Mouse (Mus musculus): ENCODE measurements at regions not wholly inside any gene's neighbourhood (a gene's known extent, or its start where the extent isn't known, plus 50 kb on each side); places are given as distances from the start of the nearest gene placed in this dataset.

DNA sequence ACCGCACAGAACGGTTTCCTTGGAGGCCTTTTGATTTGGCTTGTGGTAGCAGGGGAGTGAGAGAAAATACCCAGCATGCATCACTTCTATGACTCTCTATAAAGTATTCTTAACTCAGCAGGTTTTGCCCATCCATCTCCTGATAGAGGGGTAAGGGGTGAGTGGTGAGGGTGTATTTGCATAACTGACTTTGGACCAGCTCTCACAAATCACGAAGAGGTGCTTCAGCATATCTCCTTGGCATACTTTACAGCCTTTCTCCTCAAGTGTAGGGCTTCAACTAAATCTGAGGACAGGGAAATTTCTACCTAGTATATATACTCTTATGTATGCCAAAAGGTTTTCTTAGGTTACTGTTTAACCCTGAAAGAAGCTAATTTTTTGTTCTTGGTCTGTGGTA lies 273.4 kb downstream of the Tdrd3 start:
- no peaks in the 10 kb centered on the region for H3K4me1 ChIP-seq (replicated peaks; ENCODE audit: low read depth, low read length)
- TF ChIP-seq CTCF (conservative IDR thresholded peaks at IDR 0.05; ENCODE audit: low read length) (no peak), POU5F1 (IDR thresholded peaks at IDR 0.05; ENCODE audit: borderline replicate concordance, low read length) (no peak), NANOG (IDR thresholded peaks at IDR 0.05; ENCODE audit: borderline replicate concordance, low read length) (no peak)
- H3K4me3 ChIP-seq (replicated peaks; ENCODE audit: low read length) = no peak overlapping the region
- no peaks in the 10 kb centered on the region for H3K9me3 ChIP-seq (ENCODE audit: low read length)
- no peaks in the 10 kb centered on the region for H3K27me3 ChIP-seq (ENCODE audit: insufficient read depth, low read length)
- no peaks in the 10 kb centered on the region for H3K36me3 ChIP-seq (ENCODE audit: insufficient read depth, low read length)

DNA sequence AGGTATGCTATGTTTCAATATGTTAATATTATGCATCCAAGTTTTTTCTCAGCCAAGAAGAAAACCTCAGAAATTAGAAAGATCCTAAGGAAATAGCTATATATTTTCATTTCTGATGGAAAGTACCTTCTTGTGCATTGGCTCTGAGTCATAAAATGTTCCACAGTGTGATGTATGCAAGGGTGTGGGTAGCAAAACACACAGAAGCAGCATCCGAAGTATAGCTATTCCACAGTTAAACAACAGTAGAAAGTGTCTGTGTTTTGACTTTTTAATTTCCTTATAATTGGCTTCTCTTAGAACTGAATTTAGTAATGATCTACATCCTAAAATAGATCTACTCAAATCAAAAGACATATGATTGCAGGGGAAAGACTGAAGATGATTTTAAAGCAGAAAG lies 320.0 kb downstream of the Tdrd3 start:
- H3K9me3 ChIP-seq (ENCODE audit: low read length) = peaks cover 9% of the 10 kb centered on the region; the same call in 1 of the 2 replicates
- TF ChIP-seq NANOG (IDR thresholded peaks at IDR 0.05; ENCODE audit: borderline replicate concordance, low read length) (no peak), POU5F1 (IDR thresholded peaks at IDR 0.05; ENCODE audit: borderline replicate concordance, low read length) (no peak), CTCF (conservative IDR thresholded peaks at IDR 0.05; ENCODE audit: low read length) (no peak)
- no peak overlapping the region for H3K4me3 ChIP-seq (replicated peaks; ENCODE audit: low read length)
- no peaks in the 10 kb centered on the region for H3K36me3 ChIP-seq (ENCODE audit: insufficient read depth, low read length)
- H3K27me3 ChIP-seq (ENCODE audit: insufficient read depth, low read length) = no peaks in the 10 kb centered on the region
- no peaks in the 10 kb centered on the region for H3K4me1 ChIP-seq (replicated peaks; ENCODE audit: low read depth, low read length)

DNA sequence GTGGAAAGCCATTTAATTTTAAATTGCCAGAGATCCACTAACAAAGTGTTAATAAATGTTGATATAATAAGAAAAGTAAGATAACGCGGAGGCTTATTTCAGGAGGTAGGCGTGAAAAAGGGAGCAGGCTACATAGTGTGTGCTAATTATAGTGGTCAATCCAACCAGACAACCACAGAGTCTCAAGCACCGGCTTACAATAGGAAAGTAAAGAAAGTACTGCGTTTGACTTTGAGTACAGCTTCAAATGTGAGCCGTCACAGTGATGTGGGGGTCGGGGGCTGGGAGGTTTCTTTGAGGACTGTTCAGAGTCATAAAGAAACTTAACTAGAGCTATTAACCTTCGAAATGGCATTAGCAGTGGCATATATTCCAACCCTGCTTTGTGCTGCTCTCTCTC lies 329.1 kb downstream of the Tdrd3 start:
- no peaks in the 10 kb centered on the region for H3K27me3 ChIP-seq (ENCODE audit: insufficient read depth, low read length)
- TF ChIP-seq CTCF (conservative IDR thresholded peaks at IDR 0.05; ENCODE audit: low read length) (no peak), POU5F1 (IDR thresholded peaks at IDR 0.05; ENCODE audit: borderline replicate concordance, low read length) (no peak), NANOG (IDR thresholded peaks at IDR 0.05; ENCODE audit: borderline replicate concordance, low read length) (no peak)

DNA sequence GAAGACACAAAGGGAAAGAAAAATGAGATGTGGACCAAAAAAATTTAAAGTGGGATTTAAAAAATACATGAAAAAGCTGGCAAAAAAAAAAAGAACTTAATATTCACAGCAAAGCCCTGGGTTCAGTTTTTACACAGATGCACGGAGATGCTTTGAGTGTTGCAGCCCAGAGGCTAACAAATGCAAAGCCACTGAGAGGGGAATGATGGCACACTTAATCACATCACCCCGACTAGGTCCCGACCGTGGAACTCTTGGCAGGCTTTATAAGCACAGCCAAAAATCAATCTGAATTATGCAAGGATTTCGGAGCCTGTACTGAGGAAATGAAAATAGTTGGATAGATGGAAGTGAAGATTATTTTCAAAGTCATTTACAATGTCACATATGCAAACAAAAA lies 329.6 kb downstream of the Tdrd3 start:
- no peaks in the 10 kb centered on the region for H3K4me1 ChIP-seq (replicated peaks; ENCODE audit: low read depth, low read length)
- no peak overlapping the region for H3K4me3 ChIP-seq (replicated peaks; ENCODE audit: low read length)
- H3K36me3 ChIP-seq (ENCODE audit: insufficient read depth, low read length) = no peaks in the 10 kb centered on the region
- no peaks in the 10 kb centered on the region for H3K9me3 ChIP-seq (ENCODE audit: low read length)
- TF ChIP-seq CTCF (conservative IDR thresholded peaks at IDR 0.05; ENCODE audit: low read length) (no peak), POU5F1 (IDR thresholded peaks at IDR 0.05; ENCODE audit: borderline replicate concordance, low read length) (no peak), NANOG (IDR thresholded peaks at IDR 0.05; ENCODE audit: borderline replicate concordance, low read length) (no peak)
- H3K27me3 ChIP-seq (ENCODE audit: insufficient read depth, low read length) = no peaks in the 10 kb centered on the region

More for the DNA sequence above, 329.1 kb downstream of the Tdrd3 start:
- Histone ChIP-seq H3K4me3 (replicated peaks; ENCODE audit: low read length) (no peak overlapping the region), H3K36me3 (ENCODE audit: insufficient read depth, low read length) (no peaks in the 10 kb centered on the region), H3K9me3 (ENCODE audit: low read length) (no peaks in the 10 kb centered on the region), H3K4me1 (replicated peaks; ENCODE audit: low read depth, low read length) (no peaks in the 10 kb centered on the region)

DNA sequence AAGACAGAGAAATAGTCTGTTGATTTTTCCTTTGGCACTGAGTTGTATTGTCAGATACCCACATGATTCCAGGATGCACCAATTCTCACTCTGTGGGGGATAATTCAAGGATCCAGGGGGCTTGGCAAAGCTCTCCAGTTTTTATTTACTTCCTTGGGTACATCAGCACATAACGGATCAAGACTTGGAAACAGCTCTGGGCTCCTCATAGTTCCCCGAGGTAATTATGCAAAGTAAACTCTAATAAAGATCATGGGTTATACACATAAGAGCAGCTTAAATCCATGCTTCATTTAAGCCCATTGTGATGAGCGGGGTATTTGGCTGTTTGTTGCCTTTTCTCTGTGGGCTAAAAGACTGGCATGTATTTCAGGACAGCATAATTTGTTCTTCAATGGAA lies 332.6 kb downstream of the Tdrd3 start:
- no peaks in the 10 kb centered on the region for H3K27me3 ChIP-seq (ENCODE audit: insufficient read depth, low read length)
- no peaks in the 10 kb centered on the region for H3K9me3 ChIP-seq (ENCODE audit: low read length)
- no peaks in the 10 kb centered on the region for H3K36me3 ChIP-seq (ENCODE audit: insufficient read depth, low read length)
- TF ChIP-seq NANOG (IDR thresholded peaks at IDR 0.05; ENCODE audit: borderline replicate concordance, low read length) (no peak), POU5F1 (IDR thresholded peaks at IDR 0.05; ENCODE audit: borderline replicate concordance, low read length) (no peak), CTCF (conservative IDR thresholded peaks at IDR 0.05; ENCODE audit: low read length) (no peak)
- H3K4me3 ChIP-seq (replicated peaks; ENCODE audit: low read length) = no peak overlapping the region
- H3K4me1 ChIP-seq (replicated peaks; ENCODE audit: low read depth, low read length) = no peaks in the 10 kb centered on the region

DNA sequence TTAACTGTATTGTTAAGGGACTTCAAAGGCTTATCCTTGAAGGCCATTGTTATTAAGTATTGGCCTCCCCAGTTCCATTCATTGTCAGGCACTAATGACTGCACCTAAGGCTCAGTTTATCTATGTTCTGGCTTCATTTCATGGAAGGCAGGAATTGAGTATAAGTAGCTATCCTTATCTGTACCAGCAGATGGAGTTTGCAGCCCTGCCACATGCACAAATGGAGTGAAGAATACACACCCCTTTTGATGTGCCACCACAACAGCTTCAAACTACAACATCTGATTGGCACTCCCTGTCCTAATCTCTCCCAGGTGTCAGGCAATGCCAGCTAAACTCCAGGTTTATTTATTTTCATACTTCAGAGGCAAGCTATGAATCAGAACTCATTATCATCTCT lies 333.3 kb downstream of the Tdrd3 start:
- TF ChIP-seq POU5F1 (IDR thresholded peaks at IDR 0.05; ENCODE audit: borderline replicate concordance, low read length) = no peak
- no peak for TF ChIP-seq NANOG (IDR thresholded peaks at IDR 0.05; ENCODE audit: borderline replicate concordance, low read length)
- TF ChIP-seq CTCF (conservative IDR thresholded peaks at IDR 0.05; ENCODE audit: low read length) = no peak
- no peaks in the 10 kb centered on the region for H3K27me3 ChIP-seq (ENCODE audit: insufficient read depth, low read length)
- H3K4me1 ChIP-seq (replicated peaks; ENCODE audit: low read depth, low read length) = no peaks in the 10 kb centered on the region
- H3K9me3 ChIP-seq (ENCODE audit: low read length) = no peaks in the 10 kb centered on the region
- H3K4me3 ChIP-seq (replicated peaks; ENCODE audit: low read length) = no peak overlapping the region
- no peaks in the 10 kb centered on the region for H3K36me3 ChIP-seq (ENCODE audit: insufficient read depth, low read length)

DNA sequence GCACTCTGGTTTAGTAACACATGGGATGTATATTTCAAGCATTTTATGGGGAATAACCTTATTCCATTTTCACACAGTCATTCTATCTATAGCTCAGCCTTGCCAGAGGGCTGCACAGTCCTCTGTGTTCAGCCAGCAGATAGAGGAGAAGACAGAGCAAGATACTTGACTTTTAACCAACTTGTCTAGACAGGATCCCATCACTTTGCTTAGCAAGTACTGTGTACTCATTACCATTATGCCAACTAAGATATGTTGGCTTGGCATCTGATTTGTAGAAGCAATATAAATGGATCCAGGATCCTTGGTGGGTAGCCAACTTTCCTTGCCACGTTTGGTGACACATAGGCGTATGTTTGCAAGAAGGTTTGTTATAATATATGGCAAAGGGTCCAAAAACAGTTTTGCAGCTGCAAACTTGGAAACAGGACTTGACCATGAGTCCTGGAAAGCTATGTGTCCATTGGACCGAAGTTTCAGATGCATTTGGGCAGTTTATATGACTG lies 334.3 kb downstream of the Tdrd3 start:
- H3K27me3 ChIP-seq (ENCODE audit: insufficient read depth, low read length) = no peaks in the 10 kb centered on the region
- TF ChIP-seq CTCF (conservative IDR thresholded peaks at IDR 0.05; ENCODE audit: low read length) (no peak), NANOG (IDR thresholded peaks at IDR 0.05; ENCODE audit: borderline replicate concordance, low read length) (no peak), POU5F1 (IDR thresholded peaks at IDR 0.05; ENCODE audit: borderline replicate concordance, low read length) (no peak)
- no peak overlapping the region for H3K4me3 ChIP-seq (replicated peaks; ENCODE audit: low read length)
- H3K9me3 ChIP-seq (ENCODE audit: low read length) = no peaks in the 10 kb centered on the region
- no peaks in the 10 kb centered on the region for H3K4me1 ChIP-seq (replicated peaks; ENCODE audit: low read depth, low read length)
- no peaks in the 10 kb centered on the region for H3K36me3 ChIP-seq (ENCODE audit: insufficient read depth, low read length)

DNA sequence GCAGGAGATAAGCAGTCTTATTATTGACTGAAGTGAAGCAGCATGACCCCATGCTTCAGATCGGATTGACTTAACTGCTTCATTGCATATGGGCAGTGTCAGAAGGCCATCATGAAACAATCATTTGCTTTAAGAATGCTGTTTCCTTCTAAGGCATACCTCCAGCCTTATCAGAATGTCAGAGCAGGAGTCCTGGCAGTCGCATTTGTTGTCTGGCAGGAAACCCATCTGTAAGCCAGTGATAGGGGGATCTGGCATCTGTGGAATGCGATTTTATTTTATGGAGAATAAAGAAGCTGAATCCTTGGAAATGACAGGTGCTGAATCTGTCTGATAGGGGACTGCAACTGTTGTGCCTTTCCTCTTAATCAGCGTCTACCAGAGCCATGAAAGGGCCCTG lies 338.3 kb downstream of the Tdrd3 start:
- peaks cover 4% of the 10 kb centered on the region; the same call in 1 of the 2 replicates for H3K9me3 ChIP-seq (ENCODE audit: low read length)
- no peaks in the 10 kb centered on the region for H3K4me1 ChIP-seq (replicated peaks; ENCODE audit: low read depth, low read length)
- H3K36me3 ChIP-seq (ENCODE audit: insufficient read depth, low read length) = no peaks in the 10 kb centered on the region
- TF ChIP-seq NANOG (IDR thresholded peaks at IDR 0.05; ENCODE audit: borderline replicate concordance, low read length) = no peak
- TF ChIP-seq POU5F1 (IDR thresholded peaks at IDR 0.05; ENCODE audit: borderline replicate concordance, low read length) = no peak
- no peak for TF ChIP-seq CTCF (conservative IDR thresholded peaks at IDR 0.05; ENCODE audit: low read length)
- no peak overlapping the region for H3K4me3 ChIP-seq (replicated peaks; ENCODE audit: low read length)
- H3K27me3 ChIP-seq (ENCODE audit: insufficient read depth, low read length) = no peaks in the 10 kb centered on the region

DNA sequence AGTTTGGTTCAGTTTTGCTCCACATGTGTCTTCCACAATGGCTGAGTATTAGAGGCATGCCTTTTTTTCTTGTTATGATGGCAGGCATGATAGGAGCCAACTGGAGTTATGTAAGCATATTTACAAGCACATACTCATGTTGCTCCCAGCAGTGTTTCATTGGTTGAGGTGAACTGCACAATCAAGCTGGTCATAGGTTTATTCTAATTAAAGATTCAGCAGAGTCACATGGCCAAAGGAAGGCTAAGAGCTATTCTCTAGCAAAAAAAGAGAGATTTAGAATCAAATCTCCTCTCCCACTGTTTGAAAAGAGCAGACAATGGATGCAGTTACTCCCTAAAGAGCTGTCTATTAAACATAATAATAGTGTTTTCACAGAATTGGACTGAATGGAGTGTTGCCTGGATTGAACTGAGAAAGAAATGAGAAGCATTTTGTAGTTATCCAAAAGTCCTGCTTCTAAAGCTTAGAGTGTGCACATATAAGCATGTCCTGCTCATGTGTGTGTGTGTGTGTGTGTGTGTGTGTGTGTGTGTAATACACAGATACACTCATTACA lies 359.0 kb downstream of the Tdrd3 start:
- Histone ChIP-seq H3K9me3 (ENCODE audit: low read length) (no peaks in the 10 kb centered on the region), H3K36me3 (ENCODE audit: insufficient read depth, low read length) (no peaks in the 10 kb centered on the region), H3K4me1 (replicated peaks; ENCODE audit: low read depth, low read length) (peaks cover 7% of the 10 kb centered on the region), H3K4me3 (replicated peaks; ENCODE audit: low read length) (no peak overlapping the region), H3K27me3 (ENCODE audit: insufficient read depth, low read length) (no peaks in the 10 kb centered on the region)
- no peak for TF ChIP-seq POU5F1 (IDR thresholded peaks at IDR 0.05; ENCODE audit: borderline replicate concordance, low read length)
- TF ChIP-seq NANOG (IDR thresholded peaks at IDR 0.05; ENCODE audit: borderline replicate concordance, low read length) = peak; percentile 67; the same call in 1 of the 2 replicates
